Mouse (Mus musculus) frontal cortex, postnatal 14 days (tissue): Measurements from ENCODE around the gene Miga1.
A peak's percentile ranks its signal among the peaks of the same experiment; 100 is the strongest.
"Not testable (repeated sequence)": the region's sequence is repeated elsewhere in the genome, so short reads cannot be mapped to it uniquely, and the experiment has no call there.

ENCODE experiments used
- DNase-seq, 2 experiments: peaks; one replicate each; pipeline ENCODE4 v3.0.0; 2022; ENCODE audit warnings: low spot score in 2 of 2

Miga1 gene

GRCm38 (mm10) chr3:152321765-152322547 lies 18.3 kb downstream of the Miga1 start:
- DNase-seq = no peak

GRCm38 (mm10) chr3:152320972-152321645 lies 19.1 kb downstream of the Miga1 start:
- no peak for DNase-seq

DNA sequence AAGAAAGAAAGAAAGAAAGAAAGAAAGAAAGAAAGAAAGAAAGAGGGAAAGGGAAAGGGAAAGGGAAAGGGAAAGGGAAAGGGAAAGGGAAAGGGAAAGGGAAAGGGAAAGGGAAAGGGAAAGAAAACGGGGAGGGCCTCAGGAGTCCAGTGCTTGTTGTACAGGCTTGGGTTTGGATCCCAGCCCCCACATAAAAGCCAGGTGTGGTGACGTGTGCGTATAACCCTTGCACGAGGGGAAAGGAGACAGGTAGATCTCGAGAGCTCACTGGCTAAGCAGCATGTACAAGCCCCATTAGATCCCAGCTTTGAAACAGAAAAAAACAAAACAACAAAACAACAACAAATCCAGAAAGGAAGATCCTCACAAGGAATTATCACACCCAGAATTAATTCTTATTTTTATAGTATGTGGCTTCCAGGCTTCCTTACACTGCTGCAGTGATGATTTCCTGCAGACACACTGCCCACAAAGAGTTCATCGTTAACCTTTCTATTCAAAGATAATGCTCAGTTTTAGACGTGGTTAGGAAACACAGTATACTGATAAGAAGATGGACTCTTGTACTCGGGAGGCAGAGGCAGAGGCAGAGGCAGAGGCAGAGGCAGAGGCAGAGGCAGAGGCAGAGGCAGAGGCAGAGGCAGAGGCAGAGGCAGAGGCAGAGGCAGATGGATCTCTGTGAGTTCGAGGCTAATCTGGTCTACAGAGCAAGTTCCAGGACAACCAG lies 23.6 kb downstream of the Miga1 start:
- not testable (repeated sequence) for DNase-seq

- peak in 1 of 2 experiments; percentile 55 for DNase-seq
Observed at GRCm38 (mm10) chr3:152315613-152316012, 24.6 kb downstream of the Miga1 start.

- not testable (repeated sequence) for DNase-seq
Observed at GRCm38 (mm10) chr3:152314666-152315065, 25.5 kb downstream of the Miga1 start.

GRCm38 (mm10) chr3:152309250-152309645 lies 31.0 kb downstream of the Miga1 start:
- DNase-seq = no peak

GRCm38 (mm10) chr3:152308485-152309249 lies 31.5 kb downstream of the Miga1 start:
- DNase-seq = no peak

DNA sequence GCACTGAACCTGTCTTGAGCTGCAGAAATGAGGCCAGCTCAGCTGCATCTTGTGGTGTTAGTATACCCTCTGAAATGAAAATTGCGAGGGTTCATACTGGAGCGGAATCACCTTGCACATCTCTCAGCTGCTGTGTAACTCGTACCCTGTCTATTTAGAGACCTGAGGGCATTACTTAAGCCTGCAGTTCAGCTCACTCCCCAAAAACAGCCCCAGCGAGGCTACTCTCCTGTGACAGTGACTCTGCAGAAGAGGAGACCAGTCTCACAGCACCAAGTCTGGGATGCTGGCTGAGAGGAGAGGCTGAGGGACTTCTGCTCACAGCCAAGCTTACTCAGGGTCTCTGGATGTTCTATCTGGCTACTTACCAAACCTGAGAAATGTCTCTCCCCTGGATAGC lies 34.2 kb downstream of the Miga1 start:
- no peak for DNase-seq

GRCm38 (mm10) chr3:152305080-152305479 lies 35.1 kb downstream of the Miga1 start:
- no peak for DNase-seq

GRCm38 (mm10) chr3:152304093-152304815 lies 36.0 kb downstream of the Miga1 start:
- DNase-seq = peak in 1 of 2 experiments; percentile 12

GRCm38 (mm10) chr3:152302991-152303390 lies 37.2 kb downstream of the Miga1 start:
- no peak for DNase-seq

- no peak for DNase-seq
Observed at GRCm38 (mm10) chr3:152300376-152301337, 39.5 kb downstream of the Miga1 start.

DNA sequence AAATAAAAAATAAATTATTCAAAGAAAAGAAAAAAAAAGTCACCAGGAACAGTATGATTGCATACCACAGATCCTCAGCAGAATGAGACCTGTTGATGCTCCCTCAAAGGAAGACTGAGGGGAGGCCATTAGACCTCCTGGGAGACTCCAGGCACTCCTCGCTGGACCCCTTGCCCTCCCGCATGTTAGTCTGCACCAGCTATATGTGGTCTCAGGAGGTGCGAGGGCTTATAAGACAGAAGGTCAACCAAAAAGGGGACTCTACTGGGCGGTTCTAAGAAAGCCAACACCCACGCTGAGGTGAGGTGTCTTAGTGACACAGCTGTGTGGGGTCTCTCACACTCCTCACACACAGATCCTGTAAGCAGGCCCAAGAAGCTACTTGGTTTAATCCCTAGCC lies 44.3 kb downstream of the Miga1 start:
- DNase-seq = no peak

DNA sequence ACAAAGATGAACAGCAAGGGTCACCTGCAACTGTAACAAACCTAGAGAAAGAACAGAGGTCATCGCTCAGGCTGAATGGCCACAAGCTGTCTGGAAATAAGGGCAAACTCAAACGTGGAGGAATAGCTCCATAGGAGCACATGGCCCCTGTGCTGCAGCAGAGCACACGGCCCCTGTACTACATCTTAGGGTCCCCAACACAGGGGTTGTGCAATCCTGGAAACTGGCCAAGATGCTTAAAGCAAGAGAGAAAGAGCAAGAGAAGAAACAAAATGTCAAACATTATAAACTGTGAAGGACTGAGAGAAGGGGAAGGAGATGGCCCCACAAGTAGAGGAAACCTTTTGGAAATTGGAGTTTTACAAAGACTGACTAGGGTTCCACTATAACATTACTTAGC lies 45.8 kb downstream of the Miga1 start:
- no peak for DNase-seq

DNA sequence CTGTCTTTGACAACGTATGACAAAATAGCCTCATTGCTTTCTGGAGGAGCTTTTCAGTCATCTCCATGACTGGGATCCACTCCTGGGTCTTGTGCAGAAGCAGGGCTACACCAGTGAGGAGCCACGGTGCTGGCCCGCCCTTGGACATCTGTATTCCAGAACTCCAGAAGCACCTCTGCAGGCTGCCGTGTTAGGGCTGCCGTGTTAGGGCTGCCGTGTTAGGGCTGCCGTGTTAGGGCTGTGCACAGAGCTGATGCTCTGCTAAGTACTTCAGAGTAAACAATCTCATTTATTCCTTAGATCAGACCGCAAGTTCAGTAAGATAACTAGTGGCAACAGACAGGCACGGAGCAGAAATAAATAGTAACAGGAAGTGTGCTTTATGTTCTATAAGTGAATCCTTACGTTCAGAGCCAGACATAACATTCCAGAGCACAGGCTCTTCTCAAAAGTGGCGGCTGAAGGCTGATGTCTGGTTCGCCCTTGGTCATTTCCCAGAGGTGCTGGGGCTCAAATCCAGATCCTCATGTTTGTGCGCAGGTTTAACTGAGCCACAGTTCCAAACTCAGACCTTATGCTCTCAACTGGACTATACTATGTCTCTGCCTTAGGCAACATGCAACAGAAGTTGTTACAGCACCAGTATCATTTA lies 46.6 kb downstream of the Miga1 start:
- no peak for DNase-seq

DNA sequence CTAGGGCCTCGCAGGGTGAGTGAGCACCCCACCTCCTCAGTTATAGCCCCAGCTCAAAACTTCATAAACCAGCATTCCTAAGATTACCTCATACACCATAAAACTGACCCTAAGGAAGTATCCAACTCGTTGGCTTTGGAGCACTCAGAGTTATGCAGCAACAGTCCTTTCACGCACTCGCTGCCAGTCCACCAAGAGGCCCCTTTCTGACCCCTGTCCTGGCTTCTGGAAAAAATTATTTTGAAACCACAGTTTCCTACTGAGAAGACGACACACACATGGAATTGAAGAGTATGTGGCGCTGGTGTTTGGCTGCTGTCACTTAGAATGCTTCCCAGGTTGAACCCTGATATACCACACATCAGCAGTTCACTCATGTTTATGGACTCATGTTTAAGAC lies 48.3 kb downstream of the Miga1 start:
- DNase-seq = no peak

DNA sequence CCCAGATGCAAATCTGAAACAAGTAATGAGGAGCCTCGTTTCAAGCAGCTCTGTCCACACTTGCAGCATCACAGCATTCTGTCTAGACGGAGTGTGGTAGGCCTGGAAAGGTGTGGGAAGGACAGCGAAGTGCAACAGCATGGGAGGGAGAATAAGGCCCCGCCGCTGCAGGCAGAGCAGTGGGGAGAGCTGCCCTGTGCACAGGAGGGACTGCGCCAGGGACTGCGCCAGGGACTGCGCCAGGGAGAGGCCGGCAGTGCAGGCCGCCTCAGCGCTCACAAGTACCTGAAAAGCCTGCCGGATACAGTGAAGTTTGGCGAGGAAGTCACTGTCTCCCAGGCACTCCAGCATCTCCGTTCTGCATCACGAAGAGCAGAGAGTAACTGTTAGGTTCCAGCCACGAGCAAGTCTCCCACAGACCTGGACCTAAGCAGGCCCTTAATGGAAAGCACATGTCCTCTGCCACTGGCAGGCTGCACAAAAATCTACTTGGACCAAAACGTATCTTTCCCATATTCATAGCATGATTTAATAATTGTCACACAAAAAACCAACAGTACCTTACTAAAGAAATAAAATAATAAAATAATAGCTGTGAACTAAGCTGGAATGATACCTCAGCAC lies 49.9 kb downstream of the Miga1 start:
- no peak for DNase-seq

- DNase-seq = no peak
Observed at GRCm38 (mm10) chr3:152288740-152289139, 51.5 kb downstream of the Miga1 start.

DNA sequence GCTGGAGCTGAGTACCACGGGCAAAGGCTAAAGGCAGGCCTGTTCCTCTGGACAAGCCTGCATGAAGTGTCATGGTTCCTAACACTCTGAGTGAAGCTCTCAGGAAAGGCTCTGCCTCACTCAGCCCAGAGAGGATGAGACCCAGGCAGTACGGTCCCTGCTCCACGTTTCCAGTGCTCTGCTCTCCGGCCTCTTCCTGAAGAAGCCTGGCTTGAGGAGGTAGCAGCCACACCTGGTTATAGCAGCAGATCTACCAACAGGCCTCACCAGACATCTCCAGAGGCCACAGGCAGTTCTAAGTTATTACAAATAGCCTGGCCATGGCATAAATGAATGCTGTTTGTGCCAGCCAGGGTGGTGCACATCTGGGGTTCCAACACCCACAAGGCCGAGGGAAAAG lies 51.9 kb downstream of the Miga1 start:
- no peak for DNase-seq
